Mouse (Mus musculus): ENCODE results near the gene Fcgr2b. TPM values are rescaled to one million over a fixed set of nuclear protein-coding genes. Genes with fewer than 3 reads are reported as not detected.

Gene Fcgr2b
- polyA plus RNA-seq, 2 experiments, result 3.3 to 3.4 TPM

GRCm38 (mm10) chr1:170928467-170928866 lies 47.9 kb downstream of the Fcgr2b start:
- H3K4me3 ChIP-seq (ENCODE audit: insufficient read depth in 1 of 2, low read depth in 2 of 2, low read length in 2 of 2), result no peak overlapping the region
- DNase-seq (ENCODE audit: low read depth in 3 of 3, low spot score in 3 of 3) (no peak), ATAC-seq (ENCODE audit: insufficient read depth) (no peak)
- no peak for TF ChIP-seq EP300 (IDR thresholded peaks at IDR 0.05; ENCODE audit: low read depth)
- no peak for TF ChIP-seq CTCF (IDR thresholded peaks at IDR 0.05; ENCODE audit: low read depth)
- no peak overlapping the region for H3K4me2 ChIP-seq (ENCODE audit: low read depth)
- H3K4me1 ChIP-seq (replicated peaks; ENCODE audit: control insufficient read depth in 2 of 2, insufficient read depth in 2 of 2, low read length in 1 of 2), result 0 out of 4 replicates have a peak, but pooled peaks cover 0 to 2% of the 10 kb centered on the region in 2 experiments
- no peak overlapping the region for H3K9ac ChIP-seq (replicated peaks)
- H3K27me3 ChIP-seq (ENCODE audit: control insufficient read depth, insufficient read depth, low read length), result no peaks in the 10 kb centered on the region
- H3K36me3 ChIP-seq (replicated peaks; ENCODE audit: control insufficient read depth, insufficient read depth, low read depth), result no peaks in the 10 kb centered on the region
- 54% methylated on average over 2 of the region's 2 CpGs for WGBS (ENCODE audit: insufficient replicate concordance)
- no peaks in the 10 kb centered on the region for H3K9me3 ChIP-seq (ENCODE audit: control insufficient read depth, low read length)
- H3K27ac ChIP-seq, result no peak overlapping the region

DNA sequence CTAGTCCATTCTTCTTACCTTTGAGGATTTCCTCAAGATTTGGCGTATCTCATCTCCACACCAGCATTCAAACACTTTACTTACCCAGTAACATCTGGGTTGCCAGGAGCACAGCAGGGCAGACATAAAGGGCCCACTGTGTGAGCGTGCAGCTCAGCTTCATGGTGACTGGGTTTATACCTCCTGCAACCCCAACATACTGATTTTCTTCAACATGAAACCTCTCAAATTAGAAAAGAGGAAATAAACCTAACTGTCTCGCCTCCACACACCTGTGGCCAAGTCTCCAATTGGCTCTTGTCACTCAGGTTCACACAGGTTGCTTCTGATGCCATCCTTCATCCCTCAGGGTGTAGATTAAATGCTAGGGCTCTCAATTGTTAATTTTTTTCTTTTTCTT lies 49.0 kb downstream of the Fcgr2b start, which contains the start of gene Fcrla:
Gene Fcrla, minus strand, starts transcription at position 206 of the 400 bp plus-strand sequence.
- Histone ChIP-seq H3K9me3 (ENCODE audit: control insufficient read depth, low read length) (no peaks in the 10 kb centered on the region), H3K9ac (replicated peaks) (no peak within 1 kb of the TSS), H3K27ac (no peak within 1 kb of the TSS), H3K27me3 (ENCODE audit: control insufficient read depth, insufficient read depth, low read length) (no peaks in the 10 kb centered on the region), H3K4me1 (replicated peaks; ENCODE audit: control insufficient read depth in 2 of 2, insufficient read depth in 2 of 2, low read length in 1 of 2) (0 out of 4 replicates have a peak, but pooled peaks cover 0 to 2% of the 10 kb centered on the region in 2 experiments), H3K4me2 (ENCODE audit: low read depth) (no peak within 1 kb of the TSS), H3K36me3 (replicated peaks; ENCODE audit: control insufficient read depth, insufficient read depth, low read depth) (no peaks in the 10 kb centered on the region), H3K4me3 (ENCODE audit: insufficient read depth in 1 of 2, low read depth in 2 of 2, low read length in 2 of 2) (no peak within 1 kb of the TSS)
- WGBS (ENCODE audit: insufficient replicate concordance), result 56% methylated on average over 3 of the region's 3 CpGs
- DNase-seq (ENCODE audit: low read depth in 3 of 3, low spot score in 3 of 3) (no peak), ATAC-seq (ENCODE audit: insufficient read depth) (no peak)
- TF ChIP-seq CTCF (IDR thresholded peaks at IDR 0.05; ENCODE audit: low read depth) (no peak), EP300 (IDR thresholded peaks at IDR 0.05; ENCODE audit: low read depth) (no peak)

GRCm38 (mm10) chr1:170926941-170927340 lies 49.4 kb downstream of the Fcgr2b start:
- Histone ChIP-seq H3K9ac (replicated peaks) (no peak overlapping the region), H3K36me3 (replicated peaks; ENCODE audit: control insufficient read depth, insufficient read depth, low read depth) (no peaks in the 10 kb centered on the region), H3K27ac (no peak overlapping the region), H3K27me3 (ENCODE audit: control insufficient read depth, insufficient read depth, low read length) (no peaks in the 10 kb centered on the region), H3K4me3 (ENCODE audit: insufficient read depth in 1 of 2, low read depth in 2 of 2, low read length in 2 of 2) (no peak overlapping the region), H3K4me1 (replicated peaks; ENCODE audit: control insufficient read depth in 2 of 2, insufficient read depth in 2 of 2, low read length in 1 of 2) (0 out of 4 replicates have a peak, but pooled peaks cover 0 to 2% of the 10 kb centered on the region in 2 experiments), H3K9me3 (ENCODE audit: control insufficient read depth, low read length) (no peaks in the 10 kb centered on the region), H3K4me2 (ENCODE audit: low read depth) (no peak overlapping the region)
- no peak for DNase-seq (ENCODE audit: low read depth in 3 of 3, low spot score in 3 of 3)
- no peak for ATAC-seq (ENCODE audit: insufficient read depth)
- 57% methylated on average over 6 of the region's 6 CpGs for WGBS (ENCODE audit: insufficient replicate concordance)
- no peak for TF ChIP-seq EP300 (IDR thresholded peaks at IDR 0.05; ENCODE audit: low read depth)
- no peak for TF ChIP-seq CTCF (IDR thresholded peaks at IDR 0.05; ENCODE audit: low read depth)

DNA sequence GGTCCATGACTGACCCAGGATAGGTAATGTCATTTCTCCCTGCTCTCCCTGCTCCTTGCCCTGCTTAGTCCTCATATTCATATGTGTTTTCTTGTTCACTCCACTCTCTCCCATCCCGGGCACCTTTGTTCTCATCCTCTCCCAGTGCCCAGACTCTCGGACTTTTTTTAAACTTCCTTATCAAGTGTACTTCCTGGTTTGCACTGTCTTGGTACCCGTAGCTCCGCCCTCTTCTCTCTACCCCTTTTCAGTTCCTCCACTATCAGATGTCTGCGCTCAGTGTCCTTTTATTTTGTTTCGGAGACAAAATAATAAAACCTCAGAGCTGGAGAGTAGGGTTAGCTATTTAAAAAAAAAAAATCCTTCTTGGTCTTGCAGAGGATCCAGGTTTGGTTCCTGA lies 51.9 kb downstream of the Fcgr2b start:
- H3K27me3 ChIP-seq (ENCODE audit: control insufficient read depth, insufficient read depth, low read length), result no peaks in the 10 kb centered on the region
- H3K9ac ChIP-seq (replicated peaks), result no peak overlapping the region
- peak overlapping the region in 1 of 2 experiments; percentile 18; a peak in 1 of 4 replicates for H3K4me3 ChIP-seq (ENCODE audit: insufficient read depth in 1 of 2, low read depth in 2 of 2, low read length in 2 of 2)
- ATAC-seq (ENCODE audit: insufficient read depth) (no peak), DNase-seq (ENCODE audit: low read depth in 3 of 3, low spot score in 3 of 3) (peak in 1 of 3 experiments; percentile 44)
- H3K27ac ChIP-seq, result no peak overlapping the region
- H3K4me2 ChIP-seq (ENCODE audit: low read depth), result peak overlapping the region; percentile 42
- TF ChIP-seq EP300 (IDR thresholded peaks at IDR 0.05; ENCODE audit: low read depth) (no peak), CTCF (IDR thresholded peaks at IDR 0.05; ENCODE audit: low read depth) (no peak)
- H3K36me3 ChIP-seq (replicated peaks; ENCODE audit: control insufficient read depth, insufficient read depth, low read depth), result no peaks in the 10 kb centered on the region
- H3K4me1 ChIP-seq (replicated peaks; ENCODE audit: control insufficient read depth in 2 of 2, insufficient read depth in 2 of 2, low read length in 1 of 2), result 0 out of 4 replicates have a peak, but pooled peaks cover 0 to 2% of the 10 kb centered on the region in 2 experiments
- 20% methylated on average over 6 of the region's 6 CpGs for WGBS (ENCODE audit: insufficient replicate concordance)
- no peaks in the 10 kb centered on the region for H3K9me3 ChIP-seq (ENCODE audit: control insufficient read depth, low read length)

DNA sequence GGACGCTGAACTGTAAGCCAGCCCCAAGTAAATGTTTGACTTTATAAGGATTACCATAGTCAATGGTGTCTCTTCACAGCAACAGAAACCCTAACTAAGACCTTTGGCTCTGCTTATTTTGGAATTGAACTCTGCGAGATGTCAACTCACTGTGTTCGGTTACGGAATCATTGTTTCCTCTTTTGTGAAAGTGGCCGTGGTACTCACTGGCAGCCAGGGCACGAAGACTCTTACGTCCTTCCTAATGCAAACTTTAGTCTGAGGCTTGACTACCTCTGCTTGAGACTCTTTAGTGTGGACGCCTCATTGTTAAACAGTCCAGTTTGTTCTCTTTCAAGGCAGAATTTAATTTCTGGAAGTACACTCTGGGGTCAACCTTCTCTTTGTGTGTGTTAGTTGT lies 57.0 kb downstream of the Fcgr2b start:
- 0 out of 4 replicates have a peak, but pooled peaks cover 0 to 1% of the 10 kb centered on the region in 2 experiments for H3K4me1 ChIP-seq (replicated peaks; ENCODE audit: control insufficient read depth in 2 of 2, insufficient read depth in 2 of 2, low read length in 1 of 2)
- H3K4me2 ChIP-seq (ENCODE audit: low read depth), result no peak overlapping the region
- ATAC-seq (ENCODE audit: insufficient read depth) (no peak), DNase-seq (ENCODE audit: low read depth in 3 of 3, low spot score in 3 of 3) (no peak)
- H3K36me3 ChIP-seq (replicated peaks; ENCODE audit: control insufficient read depth, insufficient read depth, low read depth), result no peaks in the 10 kb centered on the region
- H3K27me3 ChIP-seq (ENCODE audit: control insufficient read depth, insufficient read depth, low read length), result no peaks in the 10 kb centered on the region
- no peak overlapping the region for H3K9ac ChIP-seq (replicated peaks)
- H3K9me3 ChIP-seq (ENCODE audit: control insufficient read depth, low read length), result no peaks in the 10 kb centered on the region
- WGBS (ENCODE audit: insufficient replicate concordance), result 77% methylated on average over 8 of the region's 8 CpGs
- H3K4me3 ChIP-seq (ENCODE audit: insufficient read depth in 1 of 2, low read depth in 2 of 2, low read length in 2 of 2), result no peak overlapping the region
- TF ChIP-seq CTCF (IDR thresholded peaks at IDR 0.05; ENCODE audit: low read depth) (no peak), EP300 (IDR thresholded peaks at IDR 0.05; ENCODE audit: low read depth) (no peak)
- no peak overlapping the region for H3K27ac ChIP-seq
